Mouse (Mus musculus): ENCODE results near the gene Pck1.
A peak's percentile ranks its signal among the peaks of the same experiment; 100 is the strongest.

DNA sequence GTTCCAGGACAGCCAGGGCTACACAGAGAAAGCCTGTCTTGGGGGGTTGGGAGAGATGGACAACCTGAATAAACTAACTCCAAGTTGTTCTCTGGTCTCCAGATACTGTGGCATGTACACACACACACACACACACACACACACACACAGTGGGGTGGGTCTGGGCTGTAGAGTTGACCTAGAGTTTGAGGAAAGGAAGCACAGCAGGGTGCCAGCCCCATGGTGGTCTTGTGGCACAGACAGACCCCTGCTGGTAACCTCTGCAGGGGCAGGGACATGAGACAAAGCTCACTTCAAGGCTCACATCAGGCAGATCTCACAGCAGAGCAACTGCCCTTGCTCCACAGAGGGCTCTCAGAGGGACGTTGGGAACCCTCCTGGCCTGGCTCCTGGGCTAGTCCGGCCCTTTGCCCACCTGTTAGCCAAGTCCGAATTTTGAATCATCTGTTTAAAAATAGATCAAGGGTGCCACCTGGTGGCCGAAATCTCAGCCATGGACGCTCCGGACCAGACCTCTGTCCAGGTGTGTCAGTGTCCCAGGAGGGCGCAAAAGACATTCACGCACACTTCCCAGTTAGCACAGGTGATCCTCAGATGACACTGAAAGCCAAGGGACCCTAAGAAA lies 31.1 kb downstream of the Pck1 start:
- TF ChIP-seq POLR2A (IDR thresholded peaks at IDR 0.05; ENCODE audit: low read depth, low read length): no peak
- peak; percentile 73 for TF ChIP-seq CTCF (conservative IDR thresholded peaks at IDR 0.05; ENCODE audit: insufficient read depth, insufficient read length, low read depth, low read length)

Measured in kidney, adult 2 months (tissue).